Mouse (Mus musculus) stomach, embryonic 16.5 days (tissue): ENCODE data around the gene Tnfaip3. TPM values are rescaled to one million over a fixed set of nuclear protein-coding genes. Genes with fewer than 3 reads are reported as not detected.

Experiments used
- ATAC-seq: fragments of 200-750 bp; cut with Nextera tagmentation; 2 replicates; pipeline ENCODE4 v1.8.0; 2017; ENCODE audit warnings: moderate number of reproducible peaks, moderate TSS enrichment; ENCODE audit not compliant: insufficient read depth, low FRiP score
- H3K27ac ChIP-seq: fragments of 300-500 bp; sonication (generic); 2 replicates; pipeline ENCODE4 v1.5.1; 2014; ENCODE audit warnings: low read length
- H3K27me3 ChIP-seq: fragments of 300-500 bp; sonication (generic); 2 replicates; pipeline ENCODE4 v1.6.1; 2014; ENCODE audit warnings: low read length, control low read depth, mixed read lengths; ENCODE audit not compliant: control insufficient read depth, insufficient read depth
- H3K36me3 ChIP-seq: fragments of 300-500 bp; sonication (generic); 2 replicates; pipeline ENCODE4 v1.6.1; 2014; ENCODE audit warnings: low read length; ENCODE audit not compliant: control insufficient read depth, insufficient read depth
- H3K4me1 ChIP-seq: fragments of 300-500 bp; sonication (generic); 2 replicates; pipeline ENCODE4 v1.6.1; 2014; ENCODE audit warnings: low read length, control low read depth, mixed read lengths; ENCODE audit not compliant: control insufficient read depth, insufficient read depth
- H3K4me2 ChIP-seq: fragments of 300-500 bp; sonication (generic); 2 replicates; pipeline ENCODE4 v1.6.1; 2014; ENCODE audit warnings: low read depth, low read length, mixed read lengths
- H3K4me3 ChIP-seq: fragments of 300-500 bp; sonication (generic); replicated peaks from 2 replicates; pipeline ENCODE4 v1.5.1; 2014; ENCODE audit warnings: mild to moderate bottlenecking, low read length
- H3K9ac ChIP-seq: fragments of 300-500 bp; sonication (generic); 2 replicates; pipeline ENCODE4 v1.6.1; 2014; ENCODE audit warnings: low read length
- H3K9me3 ChIP-seq: fragments of 300-500 bp; sonication (generic); replicated peaks from 2 replicates; pipeline ENCODE4 v1.6.1; 2016; ENCODE audit warnings: low read length, control low read depth; ENCODE audit not compliant: control insufficient read depth
- WGBS: fragments of 180-500 bp; shearing (Covaris S2); extraction: QIAGEN DNeasy Blood & Tissue Kit; methylation state at CpG from one replicate; pipeline ENCODE4 v1.1.7; 2014; 5-methylcytosine and 5-hydroxymethylcytosine counted together
- polyA plus RNA-seq: library from polyadenylated mRNA; unstranded; fragments of >200 nt; fragmentation: Nextera tagmentation; extraction: Ambion mirVana; gene quantifications from 2 replicates; pipeline ENCODE4 v1.2.1, GENCODE M21; 2015

Tnfaip3 gene
- polyA plus RNA-seq, 1 experiment from 2014 or later: 3.1 TPM

DNA sequence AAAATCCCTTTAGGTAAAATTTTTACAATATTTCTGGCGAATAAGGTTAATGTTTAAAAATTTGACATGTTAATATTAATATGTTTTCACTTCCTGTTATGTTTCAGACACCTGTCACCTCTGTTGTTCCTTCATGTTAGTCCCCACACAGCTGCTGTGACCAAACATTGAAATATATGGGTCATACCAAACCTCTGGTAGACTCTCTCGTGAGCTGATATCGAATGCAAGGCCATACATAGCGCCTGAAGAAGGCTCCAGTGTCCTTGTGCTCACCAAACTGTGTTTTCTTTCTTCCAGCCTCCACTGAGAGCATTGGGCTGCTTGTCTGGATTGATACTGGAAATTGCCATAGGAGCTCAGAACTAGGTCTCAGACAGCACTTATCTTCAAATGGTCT lies 24.4 kb downstream of the Tnfaip3 start:
- H3K27ac ChIP-seq: no peak overlapping the region
- no peaks in the 10 kb centered on the region for H3K36me3 ChIP-seq
- WGBS: 86% methylated on average over 4 of the region's 4 CpGs
- ATAC-seq: no peak
- no peak overlapping the region for H3K9ac ChIP-seq
- H3K4me2 ChIP-seq: no peak overlapping the region
- no peaks in the 10 kb centered on the region for H3K9me3 ChIP-seq
- H3K4me1 ChIP-seq: no peaks in the 10 kb centered on the region
- no peaks in the 10 kb centered on the region for H3K27me3 ChIP-seq
- H3K4me3 ChIP-seq: no peak overlapping the region

DNA sequence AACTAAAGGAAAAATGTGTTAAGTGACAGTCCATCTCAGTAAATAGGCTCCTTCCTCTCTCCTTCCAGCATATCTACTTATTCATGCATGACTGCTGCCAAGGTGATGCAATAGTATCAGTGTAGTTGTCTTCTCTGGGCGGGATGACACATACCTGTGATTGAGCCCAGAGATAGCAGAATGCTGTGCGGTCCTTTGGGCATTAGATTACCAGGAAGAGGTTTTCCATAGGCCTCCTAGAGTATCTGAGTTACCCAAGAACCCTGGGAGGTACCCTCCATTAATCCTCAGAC lies 27.6 kb downstream of the Tnfaip3 start:
- H3K36me3 ChIP-seq: no peaks in the 10 kb centered on the region
- no peaks in the 10 kb centered on the region for H3K27me3 ChIP-seq
- no peak overlapping the region for H3K27ac ChIP-seq
- H3K9me3 ChIP-seq: no peaks in the 10 kb centered on the region
- H3K9ac ChIP-seq: no peak overlapping the region
- ATAC-seq: no peak
- H3K4me3 ChIP-seq: no peak overlapping the region
- H3K4me1 ChIP-seq: no peaks in the 10 kb centered on the region
- no peak overlapping the region for H3K4me2 ChIP-seq
- WGBS: 52% methylated on average over 2 of the region's 2 CpGs

DNA sequence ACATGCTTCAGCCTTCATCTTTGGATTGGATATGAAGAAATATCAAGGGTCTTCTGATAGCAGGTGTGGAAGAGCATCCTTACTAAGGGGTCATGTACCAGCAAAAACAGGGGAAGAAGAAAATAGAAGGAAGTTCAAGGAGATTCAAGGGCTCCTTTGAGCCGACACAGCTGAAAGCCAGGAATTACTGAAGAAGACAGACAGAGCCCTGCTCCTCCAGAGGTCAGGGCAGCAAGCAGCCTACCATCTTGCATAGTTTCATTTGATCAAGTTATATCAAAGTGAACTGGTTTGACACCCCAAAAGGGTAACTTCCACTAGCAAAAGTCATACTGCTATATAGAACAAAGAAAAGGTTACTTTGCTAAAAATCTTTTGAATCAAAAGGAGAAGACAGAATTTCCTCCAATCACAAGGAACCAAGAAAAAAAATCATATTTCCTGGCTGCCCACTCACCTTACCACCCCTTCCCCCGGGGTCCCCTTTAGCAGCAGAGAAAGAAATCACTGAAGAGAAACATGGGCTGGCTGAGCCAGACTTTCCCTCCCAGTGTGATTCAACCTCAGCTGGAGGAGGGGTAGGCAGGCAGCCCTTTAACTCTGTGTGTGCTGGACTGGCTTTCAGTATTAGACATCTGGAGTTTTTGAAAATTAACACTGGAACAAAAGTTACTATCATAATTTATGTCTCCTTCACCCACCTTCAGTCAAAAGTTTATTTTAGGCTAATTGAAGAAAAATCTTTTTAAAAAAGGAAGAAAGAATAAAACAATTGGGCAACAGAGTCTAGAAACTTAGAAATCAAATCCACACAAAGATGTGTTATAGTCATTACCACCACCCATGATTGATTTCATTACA lies 28.2 kb downstream of the Tnfaip3 start:
- no peak for ATAC-seq
- no peak overlapping the region for H3K27ac ChIP-seq

DNA sequence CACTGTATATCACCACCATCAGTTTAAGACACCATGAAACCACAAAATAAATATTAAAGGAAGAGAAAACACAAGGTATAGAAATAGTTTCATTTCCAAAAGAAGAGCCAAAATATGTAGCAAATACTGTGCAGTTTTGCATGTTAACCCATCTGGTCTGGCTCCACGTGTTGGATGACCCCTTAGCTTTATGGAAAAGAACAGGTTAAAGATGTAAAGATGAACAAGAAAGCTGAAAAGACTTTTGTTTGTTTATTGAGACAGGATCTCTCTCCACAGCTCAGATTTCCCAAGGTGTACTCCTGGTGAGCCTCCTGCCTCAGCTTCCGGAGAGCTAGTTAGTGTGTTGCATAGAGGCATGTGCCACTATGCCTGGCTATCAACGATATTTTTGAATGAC lies 29.9 kb downstream of the Tnfaip3 start:
- no peaks in the 10 kb centered on the region for H3K36me3 ChIP-seq
- no peak overlapping the region for H3K27ac ChIP-seq
- no peaks in the 10 kb centered on the region for H3K9me3 ChIP-seq
- WGBS: 80% methylated on average over 3 of the region's 3 CpGs
- H3K9ac ChIP-seq: no peak overlapping the region
- H3K27me3 ChIP-seq: no peaks in the 10 kb centered on the region
- H3K4me1 ChIP-seq: no peaks in the 10 kb centered on the region
- no peak overlapping the region for H3K4me3 ChIP-seq
- H3K4me2 ChIP-seq: no peak overlapping the region
- no peak for ATAC-seq

More for the DNA sequence above, 28.2 kb downstream of the Tnfaip3 start:
- Histone ChIP-seq H3K36me3 (no peaks in the 10 kb centered on the region), H3K4me3 (no peak overlapping the region), H3K4me1 (no peaks in the 10 kb centered on the region), H3K9ac (no peak overlapping the region), H3K9me3 (no peaks in the 10 kb centered on the region), H3K27me3 (no peaks in the 10 kb centered on the region), H3K4me2 (no peak overlapping the region)
- 32% methylated on average over 2 of the region's 2 CpGs for WGBS

DNA sequence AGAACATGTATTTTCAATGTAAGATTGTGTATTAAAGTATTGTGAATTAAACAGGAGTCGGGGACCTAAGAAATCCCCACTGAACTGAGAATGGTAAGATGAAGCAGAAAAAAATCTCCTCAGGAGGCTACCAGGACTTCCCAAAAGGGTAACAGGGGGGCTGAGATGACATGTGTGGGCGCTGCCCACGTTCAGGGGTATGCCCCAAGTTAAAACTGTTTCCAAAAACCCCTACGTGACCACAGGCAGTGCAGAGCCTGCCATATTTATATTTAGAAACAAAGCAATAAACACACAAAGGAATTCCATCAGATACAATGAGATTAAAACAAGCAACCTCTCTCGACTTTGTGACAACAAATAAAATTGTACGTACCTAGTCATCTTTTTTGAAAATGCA lies 31.9 kb downstream of the Tnfaip3 start:
- 77% methylated on average over 6 of the region's 6 CpGs for WGBS
- Histone ChIP-seq H3K4me2 (no peak overlapping the region), H3K4me1 (no peaks in the 10 kb centered on the region), H3K27ac (no peak overlapping the region), H3K27me3 (no peaks in the 10 kb centered on the region), H3K9me3 (no peaks in the 10 kb centered on the region), H3K9ac (no peak overlapping the region), H3K36me3 (no peaks in the 10 kb centered on the region), H3K4me3 (no peak overlapping the region)
- ATAC-seq: no peak

DNA sequence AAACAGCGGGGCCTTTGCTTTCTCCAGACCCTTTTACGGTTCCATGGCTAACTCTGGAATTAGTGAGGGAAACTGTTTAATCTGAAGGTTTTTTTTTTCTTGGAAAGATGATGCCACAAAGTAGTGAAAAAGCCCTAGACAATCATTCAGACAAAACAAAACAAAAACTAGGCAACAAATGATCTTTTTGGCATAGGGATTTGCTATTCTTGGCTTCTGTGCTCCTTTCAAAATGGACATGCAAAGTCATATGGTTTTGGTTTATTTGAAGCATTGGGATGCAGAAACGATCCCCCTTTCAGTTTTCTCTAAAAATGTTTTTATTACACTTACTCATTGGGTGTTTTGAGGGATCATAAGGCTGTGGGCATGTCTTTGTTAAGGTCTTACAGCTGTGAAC lies 41.0 kb downstream of the Tnfaip3 start:
- 68% methylated on average over 3 of the region's 3 CpGs for WGBS
- Histone ChIP-seq H3K4me3 (no peak overlapping the region), H3K4me1 (no peaks in the 10 kb centered on the region), H3K27ac (no peak overlapping the region), H3K9ac (no peak overlapping the region), H3K4me2 (no peak overlapping the region), H3K9me3 (no peaks in the 10 kb centered on the region), H3K27me3 (no peaks in the 10 kb centered on the region), H3K36me3 (no peaks in the 10 kb centered on the region)
- ATAC-seq: no peak

DNA sequence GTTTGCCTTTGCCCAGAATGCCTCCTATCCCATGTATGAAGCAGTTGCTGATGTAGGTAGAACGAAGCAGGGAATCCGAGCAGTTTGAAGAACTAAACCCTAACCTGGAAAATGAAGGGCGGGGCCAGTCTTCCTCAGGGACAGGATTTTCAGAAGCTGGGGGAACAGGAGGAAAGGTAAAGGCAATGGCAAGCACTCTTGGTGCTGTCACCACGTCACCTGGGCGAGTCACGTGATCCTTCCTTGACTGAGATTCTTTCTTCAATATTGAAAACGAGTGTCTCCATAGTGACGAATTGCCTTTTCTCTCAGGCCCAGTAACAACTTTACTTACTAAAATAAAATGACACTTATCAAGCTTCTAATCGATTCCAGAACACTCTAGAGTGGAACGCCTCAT lies 48.6 kb downstream of the Tnfaip3 start:
- H3K9ac ChIP-seq: no peak overlapping the region
- no peak overlapping the region for H3K4me3 ChIP-seq
- H3K27ac ChIP-seq: no peak overlapping the region
- no peaks in the 10 kb centered on the region for H3K9me3 ChIP-seq
- H3K4me2 ChIP-seq: no peak overlapping the region
- no peaks in the 10 kb centered on the region for H3K4me1 ChIP-seq
- no peaks in the 10 kb centered on the region for H3K27me3 ChIP-seq
- no peak for ATAC-seq
- 82% methylated on average over 10 of the region's 10 CpGs for WGBS
- H3K36me3 ChIP-seq: no peaks in the 10 kb centered on the region

DNA sequence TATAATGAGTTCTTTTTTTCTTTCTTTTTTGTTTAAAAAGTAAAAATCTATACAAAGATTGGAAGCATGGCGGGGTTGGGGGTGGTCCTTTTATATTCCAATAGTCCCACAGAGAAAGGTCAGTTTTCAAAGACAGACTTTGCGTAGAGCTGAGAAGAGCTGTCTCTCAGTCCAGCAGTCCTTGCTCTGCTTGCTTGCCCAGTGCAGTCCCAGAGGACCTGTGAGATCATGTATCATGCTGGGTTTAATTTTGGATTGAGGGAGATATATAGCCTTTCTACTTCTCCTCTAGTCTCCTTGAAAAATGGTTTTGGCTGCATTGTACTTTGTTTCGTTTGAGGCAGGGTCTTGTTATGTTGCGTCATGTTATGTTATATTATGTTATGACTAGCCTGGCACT lies 49.9 kb downstream of the Tnfaip3 start:
- no peak overlapping the region for H3K27ac ChIP-seq
- H3K4me1 ChIP-seq: no peaks in the 10 kb centered on the region
- ATAC-seq: no peak
- no peak overlapping the region for H3K4me3 ChIP-seq
- H3K9ac ChIP-seq: no peak overlapping the region
- no peaks in the 10 kb centered on the region for H3K27me3 ChIP-seq
- no peaks in the 10 kb centered on the region for H3K9me3 ChIP-seq
- no peaks in the 10 kb centered on the region for H3K36me3 ChIP-seq
- 80% methylated on average over 4 of the region's 4 CpGs for WGBS
- H3K4me2 ChIP-seq: no peak overlapping the region

DNA sequence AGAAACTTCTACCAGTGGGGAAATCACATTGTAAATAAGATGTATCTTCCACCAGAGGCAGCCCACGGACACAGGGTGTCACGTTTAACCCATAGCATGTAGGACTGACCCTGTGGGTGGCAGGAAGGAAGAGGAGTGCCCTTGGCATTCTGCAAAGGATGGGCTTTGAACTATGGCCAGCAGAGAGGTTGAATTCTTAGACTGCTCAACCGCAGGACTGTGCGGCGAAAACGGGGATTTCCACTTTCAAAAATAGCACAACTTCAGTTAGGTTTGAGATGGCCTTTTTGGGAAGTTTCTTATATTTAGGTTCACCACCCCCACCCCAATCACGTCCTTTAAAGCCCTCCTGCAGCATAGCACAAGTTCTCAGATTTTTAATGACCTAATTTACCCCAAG lies 50.6 kb downstream of the Tnfaip3 start:
- Histone ChIP-seq H3K27me3 (no peaks in the 10 kb centered on the region), H3K9ac (no peak overlapping the region), H3K9me3 (no peaks in the 10 kb centered on the region), H3K4me2 (no peak overlapping the region), H3K27ac (no peak overlapping the region), H3K4me1 (no peaks in the 10 kb centered on the region), H3K4me3 (no peak overlapping the region), H3K36me3 (no peaks in the 10 kb centered on the region)
- WGBS: 67% methylated on average over 7 of the region's 7 CpGs
- ATAC-seq: no peak
